Mouse (Mus musculus) stomach, postnatal 0 days (tissue): ENCODE measurements at regions not wholly inside any gene's neighbourhood (a gene's known extent, or its start where the extent isn't known, plus 50 kb on each side); places are given as distances from the start of the nearest gene placed in this dataset.

Experiments
- ATAC-seq: fragments of 200-750 bp; cut with Nextera tagmentation; 2 replicates; pipeline ENCODE4 v1.8.0; 2017; ENCODE audit not compliant: low FRiP score, low TSS enrichment
- DNase-seq: peaks from one replicate; pipeline ENCODE4 v3.0.0-alpha.2; 2016; ENCODE audit warnings: low spot score
- H3K27ac ChIP-seq: fragments of 300-500 bp; sonication (generic); replicated peaks from 2 replicates; pipeline ENCODE4 v1.5.1; 2014; ENCODE audit warnings: mild to moderate bottlenecking, control low read depth
- H3K27me3 ChIP-seq: fragments of 300-500 bp; sonication (generic); 2 replicates; pipeline ENCODE4 v1.6.1; 2014; ENCODE audit warnings: low read length; ENCODE audit not compliant: control insufficient read depth, insufficient read depth
- H3K36me3 ChIP-seq: fragments of 300-500 bp; sonication (generic); 2 replicates; pipeline ENCODE4 v1.6.1; 2014; ENCODE audit warnings: low read length, mixed read lengths; ENCODE audit not compliant: control insufficient read depth, insufficient read depth
- H3K4me1 ChIP-seq: fragments of 300-500 bp; sonication (generic); replicated peaks from 2 replicates; pipeline ENCODE4 v1.6.1; 2014; ENCODE audit warnings: antibody characterized with exemption; ENCODE audit not compliant: control insufficient read depth, insufficient read depth
- H3K4me2 ChIP-seq: fragments of 300-500 bp; sonication (generic); replicated peaks from 2 replicates; pipeline ENCODE4 v1.6.1; 2014; ENCODE audit warnings: low read depth, mild to moderate bottlenecking, control low read depth, moderate library complexity
- H3K4me3 ChIP-seq: fragments of 300-500 bp; sonication (generic); 2 replicates; pipeline ENCODE4 v1.5.1; 2014; ENCODE audit warnings: low read depth, low read length, control low read depth
- H3K9ac ChIP-seq: fragments of 300-500 bp; sonication (generic); 2 replicates; pipeline ENCODE4 v1.6.1; 2014; ENCODE audit warnings: mild to moderate bottlenecking, low read length, control low read depth, mixed read lengths
- H3K9me3 ChIP-seq: fragments of 300-500 bp; sonication (generic); 2 replicates; pipeline ENCODE4 v1.6.1; 2016; ENCODE audit warnings: low read length; ENCODE audit not compliant: control insufficient read depth
- CTCF ChIP-seq: IDR thresholded peaks from 2 replicates; pipeline ENCODE4 v1.5.1; 2016; ENCODE audit warnings: antibody characterized with exemption, low read depth, mild to moderate bottlenecking, moderate library complexity
- EP300 ChIP-seq: optimal IDR thresholded peaks from 2 replicates; pipeline ENCODE3; 2016; ENCODE audit warnings: antibody characterized with exemption
- WGBS: fragments of 180-500 bp; shearing (Covaris S2); extraction: QIAGEN DNeasy Blood & Tissue Kit; methylation state at CpG from one replicate; pipeline ENCODE4 v1.1.7; 2014; 5-methylcytosine and 5-hydroxymethylcytosine counted together

- 88% methylated on average over 3 of the region's 3 CpGs for WGBS
- TF ChIP-seq EP300: no peak
- TF ChIP-seq CTCF: peak; percentile 36; the same call in 1 of the 2 replicates
- no peaks in the 10 kb centered on the region for H3K9me3 ChIP-seq
- H3K27ac ChIP-seq: no peak overlapping the region
- no peaks in the 10 kb centered on the region for H3K27me3 ChIP-seq
- DNase-seq: no peak
- no peak for ATAC-seq
- no peak overlapping the region for H3K4me2 ChIP-seq
- no peaks in the 10 kb centered on the region for H3K36me3 ChIP-seq
- H3K9ac ChIP-seq: no peak overlapping the region
- H3K4me1 ChIP-seq: no peaks in the 10 kb centered on the region
- H3K4me3 ChIP-seq: no peak overlapping the region
These were observed 207.2 kb downstream of the Rpap3 start for GRCm38 (mm10) chr15:97498375-97498774.

- H3K27ac ChIP-seq: no peak overlapping the region
- 91% methylated on average over 3 of the region's 3 CpGs for WGBS
- no peak overlapping the region for H3K9ac ChIP-seq
- no peaks in the 10 kb centered on the region for H3K9me3 ChIP-seq
- H3K36me3 ChIP-seq: no peaks in the 10 kb centered on the region
- no peaks in the 10 kb centered on the region for H3K27me3 ChIP-seq
- no peak overlapping the region for H3K4me3 ChIP-seq
- ATAC-seq: no peak
- no peak for TF ChIP-seq EP300
- no peak for TF ChIP-seq CTCF
- no peak for DNase-seq
- no peak overlapping the region for H3K4me2 ChIP-seq
- H3K4me1 ChIP-seq: no peaks in the 10 kb centered on the region
These were observed 209.6 kb downstream of the Rpap3 start for GRCm38 (mm10) chr15:97496026-97496425.

- TF ChIP-seq EP300 (no peak), CTCF (no peak)
These were observed 212.3 kb downstream of the Rpap3 start for GRCm38 (mm10) chr15:97493340-97493739.

GRCm38 (mm10) chr15:97491796-97492195 is 213.8 kb downstream of the Rpap3 start:
- Histone ChIP-seq H3K36me3 (no peaks in the 10 kb centered on the region), H3K9me3 (no peaks in the 10 kb centered on the region), H3K27me3 (no peaks in the 10 kb centered on the region), H3K27ac (no peak overlapping the region), H3K9ac (no peak overlapping the region), H3K4me3 (no peak overlapping the region), H3K4me2 (no peak overlapping the region), H3K4me1 (no peaks in the 10 kb centered on the region)
- TF ChIP-seq CTCF (no peak), EP300 (no peak)
- ATAC-seq (no peak), DNase-seq (no peak)
- WGBS: 80% methylated on average over 7 of the region's 7 CpGs

More at GRCm38 (mm10) chr15:97493340-97493739, 212.3 kb downstream of the Rpap3 start:
- Histone ChIP-seq H3K4me1 (no peaks in the 10 kb centered on the region), H3K4me3 (no peak overlapping the region), H3K27ac (no peak overlapping the region), H3K9ac (no peak overlapping the region), H3K36me3 (no peaks in the 10 kb centered on the region), H3K27me3 (no peaks in the 10 kb centered on the region), H3K9me3 (no peaks in the 10 kb centered on the region), H3K4me2 (no peak overlapping the region)
- ATAC-seq (no peak), DNase-seq (no peak)
- 67% methylated on average over 5 of the region's 5 CpGs for WGBS

- Histone ChIP-seq H3K4me1 (no peaks in the 10 kb centered on the region), H3K4me3 (no peak overlapping the region), H3K27me3 (no peaks in the 10 kb centered on the region), H3K9me3 (no peaks in the 10 kb centered on the region), H3K9ac (no peak overlapping the region), H3K4me2 (no peak overlapping the region), H3K36me3 (no peaks in the 10 kb centered on the region), H3K27ac (no peak overlapping the region)
- 94% methylated on average over 2 of the region's 2 CpGs for WGBS
- DNase-seq (no peak), ATAC-seq (no peak)
- TF ChIP-seq EP300 (no peak), CTCF (no peak)
These were observed 218.2 kb downstream of the Rpap3 start for GRCm38 (mm10) chr15:97487425-97487824.

- ATAC-seq (no peak), DNase-seq (peak; percentile 22)
- Histone ChIP-seq H3K4me3 (no peak overlapping the region), H3K27ac (no peak overlapping the region), H3K4me2 (no peak overlapping the region), H3K9me3 (no peaks in the 10 kb centered on the region), H3K27me3 (no peaks in the 10 kb centered on the region), H3K9ac (no peak overlapping the region), H3K36me3 (no peaks in the 10 kb centered on the region), H3K4me1 (no peaks in the 10 kb centered on the region)
- 45% methylated on average over 15 of the region's 15 CpGs for WGBS
- no peak for TF ChIP-seq CTCF
- TF ChIP-seq EP300: no peak
These were observed 225.1 kb upstream of the Amigo2 start for GRCm38 (mm10) chr15:97471986-97472779.
